Mouse (Mus musculus): ENCODE data around the gene Lbp.

DNA sequence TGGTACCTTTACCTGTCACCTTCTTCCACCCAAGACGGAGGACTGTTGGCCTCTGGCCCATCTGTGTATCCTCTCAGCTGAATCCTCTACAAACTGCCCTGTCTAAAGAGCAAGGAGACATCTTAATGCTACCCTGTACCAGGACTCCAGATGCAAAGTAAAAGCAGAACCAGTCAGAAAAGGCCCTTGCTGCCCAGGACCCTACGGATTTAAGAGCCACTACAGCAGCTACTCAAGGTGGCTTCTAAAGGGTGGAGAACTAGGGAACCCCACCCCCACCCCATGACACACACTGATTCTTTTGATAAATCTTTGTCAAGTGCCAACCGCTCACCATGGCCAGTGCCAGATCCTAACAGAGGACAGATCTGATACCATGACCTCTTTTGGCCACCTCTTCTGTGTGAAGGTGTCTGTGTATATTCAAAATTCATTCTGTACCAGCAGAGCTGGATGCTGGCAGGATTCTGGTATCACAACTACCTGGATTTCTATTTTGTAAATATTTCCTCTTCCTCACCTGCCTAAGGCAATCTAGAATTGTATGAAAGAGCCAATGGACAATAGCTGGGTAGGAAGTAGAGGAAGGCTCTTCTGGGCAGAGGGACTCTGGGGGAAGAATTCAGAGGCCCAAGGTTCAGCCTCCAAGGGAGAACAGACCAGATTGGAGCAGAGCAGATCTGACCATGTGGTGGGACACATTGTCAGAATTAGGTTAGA is 46.7 kb downstream of the Lbp start:
- TF ChIP-seq CTCF (IDR thresholded peaks at IDR 0.05; ENCODE audit: low read depth) (no peak), EP300 (IDR thresholded peaks at IDR 0.05; ENCODE audit: low read depth) (no peak)
